Mouse (Mus musculus) cerebellum, adult 9-10 months (tissue): ENCODE data around the gene Olfr729.

Source experiments
- DNase-seq: peaks from one replicate; pipeline ENCODE4 v3.0.0; 2022

The Olfr729 gene

GRCm38 (mm10) chr14:50152810-50153209 lies at the start of gene Olfr729:
Olfr729 (minus strand) TSS chr14:50152910.
- no peak for DNase-seq

GRCm38 (mm10) chr14:50188098-50188497 lies 35.4 kb upstream of the Olfr729 start, which contains the start of gene Olfr730:
Olfr730 (minus strand) TSS chr14:50188198.
- DNase-seq, result no peak

GRCm38 (mm10) chr14:50142580-50142979 lies 10.1 kb downstream of the Olfr729 start, which contains the start of gene Olfr728:
Olfr728 (minus strand) TSS chr14:50142680.
- no peak for DNase-seq

- DNase-seq, result no peak
These were observed 29.8 kb downstream of the Olfr729 start, which contains the start of gene Olfr727 for GRCm38 (mm10) chr14:50122886-50123285. Olfr727 (plus strand) TSS chr14:50123186.
